Mouse (Mus musculus): ENCODE measurements around the gene Slc7a4.
"Not testable (repeated sequence)": the region's sequence is repeated elsewhere in the genome, so short reads cannot be mapped to it uniquely, and the experiment has no call there.

Gene Slc7a4

GRCm38 (mm10) chr16:17583064-17583463 lies at the start of gene Slc7a4:
Gene Slc7a4, minus strand, starts transcription at chr16:17583214.
- no peak for DNase-seq

GRCm38 (mm10) chr16:17632580-17632979 lies 49.6 kb upstream of the Slc7a4 start:
- DNase-seq, result no peak

- no peak for DNase-seq
These were observed 43.2 kb upstream of the Slc7a4 start for GRCm38 (mm10) chr16:17626269-17626555.

- DNase-seq, result no peak
These were observed 42.7 kb upstream of the Slc7a4 start for GRCm38 (mm10) chr16:17625488-17626268.

- no peak for DNase-seq
These were observed 38.9 kb upstream of the Slc7a4 start for GRCm38 (mm10) chr16:17621936-17622335.

GRCm38 (mm10) chr16:17619198-17620105 lies 36.4 kb upstream of the Slc7a4 start, which contains the start of gene Smpd4:
Gene Smpd4, plus strand, starts transcription at chr16:17619354.
- DNase-seq, result peak; percentile 98

GRCm38 (mm10) chr16:17617922-17618565 lies 35.0 kb upstream of the Slc7a4 start:
- DNase-seq, result peak; percentile 91

GRCm38 (mm10) chr16:17616212-17616611 lies 33.2 kb upstream of the Slc7a4 start:
- DNase-seq, result no peak

- not testable (repeated sequence) for DNase-seq
These were observed 31.7 kb upstream of the Slc7a4 start for GRCm38 (mm10) chr16:17614740-17615139.

- no peak for DNase-seq
These were observed 28.4 kb upstream of the Slc7a4 start for GRCm38 (mm10) chr16:17611383-17611782.

GRCm38 (mm10) chr16:17605684-17606083 lies 22.7 kb upstream of the Slc7a4 start:
- DNase-seq, result no peak

GRCm38 (mm10) chr16:17604941-17605340 lies 21.9 kb upstream of the Slc7a4 start:
- no peak for DNase-seq

- no peak for DNase-seq
These were observed 18.0 kb upstream of the Slc7a4 start for GRCm38 (mm10) chr16:17600944-17601562.

- no peak for DNase-seq
These were observed 7.7 kb upstream of the Slc7a4 start for GRCm38 (mm10) chr16:17590731-17591130.

GRCm38 (mm10) chr16:17584555-17584954 lies 1.5 kb upstream of the Slc7a4 start:
- DNase-seq, result no peak

- no peak for DNase-seq
These were observed 6.2 kb downstream of the Slc7a4 start for GRCm38 (mm10) chr16:17576825-17577215.

GRCm38 (mm10) chr16:17575870-17576824 lies 6.9 kb downstream of the Slc7a4 start:
- DNase-seq, result peak; percentile 91

- no peak for DNase-seq
These were observed 16.8 kb downstream of the Slc7a4 start for GRCm38 (mm10) chr16:17566186-17566585.

- DNase-seq, result no peak
These were observed 18.2 kb downstream of the Slc7a4 start for GRCm38 (mm10) chr16:17564771-17565170.

- no peak for DNase-seq
These were observed 18.8 kb downstream of the Slc7a4 start for GRCm38 (mm10) chr16:17564221-17564620.

GRCm38 (mm10) chr16:17563580-17563979 lies 19.4 kb downstream of the Slc7a4 start:
- DNase-seq, result no peak

- peak; percentile 97 for DNase-seq
These were observed 21.2 kb downstream of the Slc7a4 start, which contains the start of gene P2rx6 for GRCm38 (mm10) chr16:17561751-17562208. Gene P2rx6, plus strand, starts transcription at chr16:17561885.
